Mouse (Mus musculus) CH12F3 (cell line): ENCODE data around the gene Bhlhb9.

Experiments used
- in situ Hi-C: fragments of 300-500 bp; cut with MboI; formaldehyde crosslinking; loops from 2 replicates; pipeline ENCODE4 v1.14.3; 2020; ENCODE audit warnings: low sequenced_read_pairs

Gene Bhlhb9

DNA sequence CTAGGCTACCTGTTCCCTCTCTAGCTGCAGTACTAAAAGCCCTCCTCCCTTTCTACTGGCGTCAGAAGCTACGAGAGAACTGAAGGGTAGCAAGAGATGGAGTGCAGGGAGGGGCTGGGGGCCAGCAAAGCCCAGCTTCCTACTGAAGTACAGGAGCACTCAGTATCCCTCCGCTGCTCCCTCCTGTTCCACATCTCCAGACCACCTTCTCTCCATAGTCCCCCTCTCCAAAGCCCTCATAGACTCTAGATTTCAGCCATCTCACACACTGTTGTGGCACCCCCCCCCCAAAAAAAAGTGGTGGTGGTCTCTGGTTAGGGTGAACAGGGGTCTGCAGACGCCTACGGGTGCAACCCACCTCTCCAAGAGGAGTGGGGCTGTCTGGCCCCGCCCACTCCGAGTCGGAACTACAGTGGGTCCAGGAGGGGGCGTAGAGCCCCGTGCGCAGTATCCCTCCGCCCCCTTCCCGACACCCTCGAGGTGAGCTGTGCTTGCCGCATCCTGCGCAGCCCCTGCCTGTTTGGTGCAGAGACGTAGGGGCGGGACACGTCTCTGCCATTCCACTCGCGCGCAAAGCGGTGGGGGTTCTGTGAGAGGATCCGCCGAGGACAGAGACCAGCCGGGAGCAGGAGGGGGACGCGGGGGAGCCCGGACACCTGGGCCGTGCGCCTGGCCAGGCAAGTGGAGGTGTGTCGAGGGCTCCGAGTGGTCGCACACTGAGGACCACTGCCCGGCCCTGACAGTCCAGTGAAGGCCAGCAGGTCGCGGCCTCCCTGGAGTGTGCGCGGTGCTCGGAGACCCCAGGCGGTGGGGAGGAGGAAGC lies 88.2 kb downstream of the Bhlhb9 start:
- in situ Hi-C loops = no loop called here

DNA sequence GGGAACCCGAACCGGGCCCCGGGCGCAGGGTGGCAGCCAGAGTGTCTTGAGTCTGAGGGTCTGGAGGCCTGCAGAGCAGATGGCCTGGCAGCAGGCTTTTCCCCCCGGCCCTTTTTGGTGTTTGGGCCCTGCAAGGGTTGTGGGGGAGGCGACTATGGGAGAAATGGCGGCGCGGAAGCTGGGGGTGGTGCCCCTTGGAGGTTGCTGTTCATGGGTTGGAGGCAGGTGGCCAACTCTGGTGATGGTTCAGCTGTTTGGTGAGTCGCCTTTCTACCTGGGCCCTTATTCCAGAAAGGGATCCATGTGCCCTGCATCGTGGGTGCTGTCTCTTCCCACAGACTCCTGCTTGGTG lies 88.8 kb downstream of the Bhlhb9 start:
- in situ Hi-C loops = no loop called here

DNA sequence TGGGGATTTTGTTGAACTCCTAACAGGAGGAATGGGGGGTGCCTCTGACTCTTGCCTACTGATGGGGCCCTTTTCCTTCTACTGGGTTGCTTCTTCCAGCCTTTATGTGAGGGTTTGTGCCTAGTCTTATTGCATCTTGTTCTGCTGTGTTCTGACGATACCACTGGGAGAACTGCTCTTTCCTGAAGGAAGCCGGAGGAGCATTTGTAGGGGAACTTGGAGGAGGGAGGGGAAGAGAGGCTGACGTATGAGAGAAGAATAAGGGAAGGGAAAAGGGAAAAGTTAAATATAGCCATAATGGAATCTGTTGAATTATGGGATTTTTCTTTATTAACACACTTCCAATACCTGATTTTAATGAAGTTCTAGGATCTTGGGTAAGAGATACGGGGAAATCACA lies 119.2 kb downstream of the Bhlhb9 start:
- in situ Hi-C loops = no loop called here

DNA sequence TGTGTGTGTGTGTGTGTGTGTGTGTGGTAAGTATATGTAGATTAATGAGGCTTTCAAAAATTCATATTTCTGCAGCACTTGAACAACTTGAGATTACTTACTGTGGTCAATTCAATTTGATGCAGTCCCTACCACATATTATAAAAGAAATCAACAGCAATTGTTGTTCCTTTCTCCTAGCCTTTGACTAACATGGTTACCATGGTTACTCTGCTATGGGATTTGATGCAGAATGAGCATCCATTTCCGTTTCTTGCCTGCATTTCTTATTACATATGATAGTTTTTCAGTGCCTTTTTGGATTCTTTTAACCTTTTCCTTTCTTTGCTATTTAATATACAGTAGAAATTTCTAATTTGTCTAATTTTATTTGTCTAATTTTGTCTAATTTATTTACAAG lies 119.7 kb downstream of the Bhlhb9 start:
- in situ Hi-C loops = no loop called here

DNA sequence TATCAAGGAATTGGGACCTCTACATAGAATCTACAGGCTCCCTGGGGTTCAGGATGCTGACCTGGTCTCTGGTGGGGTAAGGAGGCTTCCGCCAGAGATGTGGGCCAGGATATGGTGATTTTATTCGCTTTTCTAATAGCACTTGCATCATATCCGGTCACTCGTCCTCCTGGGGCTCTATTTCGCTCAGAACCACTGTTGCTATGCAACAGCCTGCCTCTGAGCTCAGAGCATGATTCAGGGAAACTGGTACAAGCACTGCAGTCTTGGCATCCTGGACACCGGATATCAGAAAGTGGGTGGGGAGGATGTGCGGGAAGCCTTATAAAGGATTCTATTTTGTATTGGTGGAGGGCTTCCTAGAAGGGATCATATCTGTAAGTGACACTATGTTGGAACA lies 124.8 kb downstream of the Bhlhb9 start:
- in situ Hi-C loops = no loop called here

DNA sequence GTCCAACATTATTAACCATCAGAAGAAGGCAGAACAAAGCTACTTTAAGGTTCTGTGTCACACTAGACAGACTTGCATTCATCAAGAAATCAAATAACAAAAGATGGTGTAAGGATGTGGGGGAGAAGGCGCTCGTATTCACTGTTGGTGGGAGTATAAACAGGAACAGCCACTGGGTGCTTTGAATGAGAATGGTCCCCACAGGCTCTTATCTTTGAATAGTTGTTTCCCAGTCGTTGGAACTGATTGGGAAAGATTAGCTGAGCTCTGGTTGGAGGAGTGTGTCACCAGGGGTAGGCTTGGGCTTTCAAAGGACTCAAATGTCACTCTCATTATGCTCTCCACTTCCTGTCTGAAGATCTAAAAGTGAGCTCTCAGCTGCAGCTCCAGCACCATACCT lies 128.5 kb downstream of the Bhlhb9 start:
- in situ Hi-C loops = no loop called here

DNA sequence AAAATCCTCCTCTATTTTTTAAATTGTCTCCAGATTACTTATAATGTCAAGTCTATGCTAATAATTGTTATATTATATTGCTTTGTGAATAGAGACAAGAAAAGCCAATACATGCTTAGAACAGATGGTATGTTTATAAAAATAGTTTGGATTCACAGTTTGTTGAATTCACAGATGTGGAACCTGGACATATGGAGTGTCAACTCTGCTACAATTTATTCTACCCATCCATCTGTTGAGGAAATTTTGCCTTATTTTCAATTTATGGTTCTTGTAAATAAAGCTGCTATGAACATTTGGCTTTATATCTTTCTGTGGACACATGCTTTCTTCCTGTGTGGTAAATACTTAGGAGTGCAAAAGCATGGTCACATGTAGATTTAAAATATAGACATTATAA lies 131.2 kb downstream of the Bhlhb9 start:
- in situ Hi-C loops = no loop called here

DNA sequence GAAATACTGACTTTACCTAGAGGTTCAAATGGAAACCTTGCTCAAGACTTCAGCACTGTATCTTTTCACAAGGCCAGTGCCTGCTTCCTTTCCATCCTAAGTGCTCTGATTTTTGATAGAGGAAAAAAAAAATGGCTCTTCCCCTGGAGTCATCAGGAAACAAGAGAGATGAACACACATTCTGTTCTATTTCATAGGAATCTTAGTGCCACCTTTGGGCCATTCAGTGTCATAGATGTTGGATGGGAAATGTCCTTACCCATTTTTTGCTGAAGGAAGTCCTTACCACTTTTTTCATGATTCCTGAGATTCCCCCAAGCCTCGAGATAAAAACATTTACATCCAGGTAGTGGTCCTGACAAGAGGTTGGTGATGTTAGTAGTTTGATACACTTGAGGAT lies 139.1 kb downstream of the Bhlhb9 start:
- in situ Hi-C loops = no loop called here
